Comparison of ENCODE assay signal across 8 mouse cellular contexts in the genomic region with DNA sequence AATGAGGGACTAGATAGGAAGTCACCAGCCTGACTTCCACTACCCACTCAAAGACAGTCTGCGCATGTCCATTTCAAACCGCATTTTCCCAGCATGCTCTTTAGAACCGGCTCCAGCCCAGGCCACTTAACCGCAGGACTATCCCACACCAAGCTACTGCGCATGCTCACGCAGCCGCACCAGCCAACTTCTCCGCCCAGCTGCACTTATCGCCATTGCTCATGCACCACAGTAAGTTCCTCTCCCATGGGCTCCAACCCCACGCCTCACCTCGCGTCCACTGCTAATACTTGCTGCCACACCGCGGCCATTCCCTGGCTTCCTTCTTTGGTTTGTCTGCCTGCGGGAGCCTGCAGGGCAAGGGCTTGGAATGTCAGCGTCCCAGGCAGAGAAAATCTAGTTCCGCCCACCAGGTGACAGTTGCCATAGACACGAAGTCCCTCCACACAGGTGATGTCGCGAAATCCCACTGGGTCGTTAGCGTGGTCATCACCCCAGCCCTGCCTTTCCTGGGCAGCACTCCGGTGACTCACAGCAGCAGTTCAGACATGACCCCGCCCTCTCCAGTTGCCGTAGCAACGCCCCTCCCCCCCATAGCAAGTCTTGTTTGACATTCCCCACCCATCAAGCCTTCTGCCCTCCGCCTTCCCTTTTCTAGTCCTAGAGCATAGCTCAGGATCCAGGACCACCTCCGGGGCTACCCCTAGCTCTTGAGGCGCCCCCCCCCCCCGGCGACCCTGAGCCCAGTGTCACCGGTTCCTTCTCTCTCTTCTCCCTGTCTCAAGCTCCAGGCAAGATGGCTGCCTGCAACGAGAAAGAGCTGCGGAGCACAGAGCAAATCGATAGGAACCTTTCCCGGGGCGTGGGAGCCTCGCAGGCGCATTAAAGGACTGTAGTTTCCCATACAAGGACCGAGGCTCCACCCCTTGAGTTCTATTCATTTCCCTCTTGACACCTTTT. TPM values are rescaled to one million over a fixed set of nuclear protein-coding genes. Genes with fewer than 3 reads are reported as not detected.
DNase-seq lines count a peak whose midpoint lies in the region; ATAC-seq lines count a peak whose summit lies in the region.

A gene (minus strand): TSS at position 876 of the 960 bp plus-strand sequence.

- DNase-seq in adipocyte (ENCODE audit: low spot score) = peak; percentile 94
- DNase-seq in embryo, embryonic 10 days (ENCODE audit: low spot score) = peak; percentile 93
- DNase-seq in gastrocnemius, postnatal 14 days = peak; percentile 88
- peak; percentile 84 to 93 for DNase-seq in left cerebral cortex, postnatal 10 days (ENCODE audit: extremely low spot score in 1 of 2, low spot score in 2 of 2)
- peak; percentile 84 for DNase-seq in right cerebral cortex, postnatal 25 days
- DNase-seq in urinary bladder, postnatal 4 days (ENCODE audit: low spot score in 2 of 2) = peak; percentile 83 to 84

- intact Hi-C loops in gastrocnemius, postnatal 14 days (cut with DNase I; ENCODE audit: low total_unique reads) = no loop called here
- intact Hi-C loops in left cerebral cortex, postnatal 10 days (cut with DNase I) = no loop called here

- ATAC-seq in inflammation-experienced regulatory T-cells, adult 6 months = peak; percentile 80
- ATAC-seq in megakaryocyte-erythroid progenitor cell, adult 5-6 weeks (replicated peaks; ENCODE audit: low FRiP score, low TSS enrichment, poor library complexity, severe bottlenecking) = peak; percentile 90

RNA-seq across cellular contexts. Expression of the gene that starts here (rescaled TPM):
- 10 to 100 TPM; 19.6 to 20.6 TPM for total RNA-seq in gastrocnemius, postnatal 14 days (2021)
- polyA plus RNA-seq in inflammation-experienced regulatory T-cells, adult 6 months (2017; shearing (Covaris generic)) = 10 to 100 TPM; 13.8 to 20.4 (median 19.5) TPM
- total RNA-seq in left cerebral cortex, postnatal 10 days (2021) = 100 to 1,000 TPM; 231 to 242 TPM
- 23.0 TPM in 2 replicates for total RNA-seq in megakaryocyte-erythroid progenitor cell, adult 5-6 weeks (2014; fragmentation: Nextera tagmentation)
- 14.9 and 26.6 TPM in 2 replicates for total RNA-seq in megakaryocyte-erythroid progenitor cell, adult 5-6 weeks (2017)

Comparison
In these comparisons a context has a peak if more than half of its experiments do, and no peak if none do; other contexts are left out.
1. Peak in every context shown above with its lines: DNase-seq and ATAC-seq.
2. RNA of the gene that starts here (total RNA-seq): 231 to 242 TPM in left cerebral cortex, postnatal 10 days; 14.9 to 26.6 TPM in megakaryocyte-erythroid progenitor cell, adult 5-6 weeks and 19.6 to 20.6 TPM in gastrocnemius, postnatal 14 days; every median in the first group is over 4 times any median in the second.